Mouse (Mus musculus) C3H10T1/2 (cell line): ENCODE data around the gene Ablim2. TPM values are rescaled to one million over a fixed set of nuclear protein-coding genes. Genes with fewer than 3 reads are reported as not detected.

ENCODE experiments used
- polyA plus RNA-seq, 2 experiments: library from polyadenylated mRNA; unstranded; fragments of >200 nt; fragmentation: generic; extraction: Trizol; gene quantifications; one replicate each; pipeline ENCODE4 v1.2.1; 2012; ENCODE audit warnings: missing spikeins in 2 of 2

The Ablim2 gene
- polyA plus RNA-seq, result not detected

DNA sequence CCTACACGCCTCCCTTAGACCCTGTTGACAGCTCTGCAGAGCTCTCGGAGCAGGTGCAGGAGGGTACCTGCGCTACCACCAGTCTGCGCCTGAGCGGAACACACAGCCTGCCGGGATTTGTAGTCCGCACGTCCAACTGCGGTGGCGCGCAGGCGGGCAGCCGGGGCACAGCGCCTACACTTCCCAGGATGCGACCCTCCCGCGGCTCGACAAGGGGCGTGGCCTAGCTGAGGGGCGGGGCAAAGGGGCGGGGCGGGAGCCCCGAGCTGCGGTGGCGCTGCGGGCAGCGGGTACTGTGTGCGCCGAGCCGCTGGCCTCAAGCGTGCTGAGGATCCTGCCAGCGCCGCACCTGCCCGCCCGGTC, at the start of gene Ablim2:
TSS of gene Ablim2 (plus strand) at position 242 of the 363 bp plus-strand sequence.

DNA sequence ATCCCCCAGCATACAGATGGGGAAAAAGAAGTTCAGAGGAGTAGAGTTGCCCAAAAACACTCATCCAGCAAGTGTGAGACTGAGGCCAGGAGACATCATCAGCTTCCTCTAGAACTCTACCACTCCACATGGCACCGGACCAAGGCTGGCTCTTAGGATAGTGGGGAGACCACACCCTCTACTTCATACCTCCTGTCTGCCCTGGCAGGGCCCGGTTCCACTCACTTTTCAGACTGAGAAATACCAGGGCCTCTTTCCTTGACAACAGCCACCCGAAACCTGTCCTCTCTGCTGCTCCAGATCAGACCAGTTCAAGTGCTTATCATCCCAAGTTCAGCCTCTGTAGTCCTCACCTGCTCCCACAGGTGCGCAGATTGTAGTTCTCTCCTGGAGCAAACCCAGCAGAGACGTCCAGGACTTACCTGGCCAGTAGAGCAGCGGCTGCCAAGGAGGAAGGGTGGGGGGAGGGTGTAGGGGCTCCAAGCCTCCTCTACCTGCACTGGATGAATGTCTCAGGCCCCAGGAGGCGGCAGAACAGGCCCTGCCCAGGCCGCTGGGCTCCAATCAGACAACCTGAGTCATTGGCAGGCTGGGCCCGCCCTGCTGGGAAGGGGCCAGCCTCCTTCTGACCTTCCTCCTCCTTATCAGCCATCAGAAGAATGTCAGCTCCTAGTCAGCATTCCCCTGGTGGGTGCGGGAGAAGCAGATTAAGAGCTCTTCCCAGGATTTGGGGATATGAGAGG, 18.0 kb upstream of the Ablim2 start, which contains the start of gene Sh3tc1:
TSS of gene Sh3tc1 (minus strand) at position 452 of the 743 bp plus-strand sequence.

GRCm38 (mm10) chr5:35893093-35893804, 135.6 kb downstream of the Ablim2 start, which contains the start of gene Afap1:
Gene Afap1, plus strand, starts transcription at chr5:35893319.

Other genes with a start within 250 kb of the Ablim2 start
- gene Cpz, start 232.2 kb upstream of the Ablim2 start, polyA plus RNA-seq, result under 1 TPM; 0.09 to 0.52 TPM
- 1 to 10 TPM; 3.3 to 5.2 TPM for gene Trmt44, start 182.8 kb upstream of the Ablim2 start, polyA plus RNA-seq
- gene Acox3, start 174.8 kb upstream of the Ablim2 start, polyA plus RNA-seq, result 10 to 100 TPM in 1 of 2 experiments, 1 to 10 TPM in 1; 2.3 to 16.5 TPM
- gene Htra3, start 78.1 kb upstream of the Ablim2 start, polyA plus RNA-seq, result 10 to 100 TPM in 1 of 2 experiments, 1 to 10 TPM in 1; 2.1 to 25.1 TPM
- under 1 TPM; 0.07 to 0.14 TPM for gene Sh3tc1, start 17.9 kb upstream of the Ablim2 start, polyA plus RNA-seq
- gene Afap1, start 135.4 kb downstream of the Ablim2 start, polyA plus RNA-seq, result 10 to 100 TPM in 1 of 2 experiments, 1 to 10 TPM in 1; 1.7 to 16.8 TPM